Mouse (Mus musculus): ENCODE data around the gene Gmds.
A peak's percentile ranks its signal among the peaks of the same experiment; 100 is the strongest.

The Gmds gene

DNA sequence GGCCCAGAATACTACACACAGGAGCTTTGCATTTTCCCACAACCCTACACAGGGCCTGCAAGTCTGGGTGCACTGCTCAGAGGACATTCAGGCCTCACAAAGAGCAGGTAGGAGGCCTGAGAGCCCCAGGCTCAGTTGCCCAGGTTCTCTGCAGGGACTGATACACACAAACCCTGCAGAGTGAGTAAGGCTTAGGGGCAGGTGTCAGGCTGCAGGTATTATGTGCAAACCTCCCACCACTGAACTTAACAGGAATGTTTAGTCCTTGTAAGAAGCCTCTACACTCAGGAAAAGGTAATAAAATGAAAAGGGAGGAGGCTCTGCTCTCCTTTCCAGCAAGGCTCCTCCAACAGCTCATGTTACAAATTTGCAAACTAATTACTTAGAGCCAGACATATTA lies 313.7 kb downstream of the Gmds start:
- peak in 1 of 2 experiments; percentile 7 for DNase-seq

DNA sequence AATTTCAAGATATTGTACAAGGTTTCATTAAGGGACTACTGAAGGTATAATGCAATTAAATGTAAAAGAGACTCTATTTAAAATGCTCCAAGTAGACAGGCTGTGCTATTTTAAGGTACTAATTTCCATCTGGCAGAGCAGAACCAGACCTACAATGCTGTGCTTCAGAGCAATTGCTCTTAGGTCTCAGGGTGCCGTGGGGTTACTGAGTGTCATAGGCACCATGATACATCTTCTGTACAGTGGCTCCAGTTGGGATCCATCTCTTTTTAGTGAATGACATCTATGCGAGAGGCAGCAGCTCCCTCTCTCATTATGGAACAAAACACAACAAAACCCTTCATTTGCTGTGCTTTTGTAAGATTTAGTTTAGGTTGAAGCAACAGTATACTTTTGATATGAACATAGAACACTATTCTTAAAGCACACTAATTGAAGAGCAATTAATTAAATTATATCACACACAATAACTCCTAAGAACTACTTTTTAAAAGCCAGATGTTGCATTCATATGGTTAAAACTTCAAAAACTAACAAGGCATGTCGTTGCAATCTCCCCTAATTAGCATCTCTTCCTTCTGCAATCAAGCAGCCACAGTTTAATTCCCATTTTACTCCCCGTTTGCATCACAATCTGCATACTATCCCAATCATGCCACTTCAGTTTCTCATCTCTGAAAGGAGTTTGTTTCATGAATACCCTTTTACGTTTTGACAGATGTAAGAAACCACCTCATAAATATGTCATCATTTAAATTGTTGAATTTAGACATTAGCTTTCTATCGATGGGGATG lies 317.9 kb downstream of the Gmds start:
- no peak for DNase-seq

DNA sequence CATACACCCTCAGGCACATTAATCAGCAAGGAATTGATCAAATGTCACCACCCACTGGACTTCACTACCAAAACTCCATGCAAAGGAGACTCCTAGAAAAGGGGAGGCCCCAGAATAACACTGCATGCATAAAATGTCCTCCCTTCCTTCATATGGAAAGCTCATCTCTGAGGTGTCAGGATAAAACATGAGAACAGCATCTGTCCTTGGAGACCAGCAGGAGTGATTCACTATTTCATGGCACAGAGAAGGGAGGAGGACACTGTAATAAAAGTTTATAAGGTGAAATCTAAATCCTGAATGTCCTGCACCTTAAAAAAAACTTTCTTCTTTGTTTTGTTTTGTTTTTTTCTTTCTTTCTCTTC lies 319.3 kb downstream of the Gmds start:
- DNase-seq = no peak

DNA sequence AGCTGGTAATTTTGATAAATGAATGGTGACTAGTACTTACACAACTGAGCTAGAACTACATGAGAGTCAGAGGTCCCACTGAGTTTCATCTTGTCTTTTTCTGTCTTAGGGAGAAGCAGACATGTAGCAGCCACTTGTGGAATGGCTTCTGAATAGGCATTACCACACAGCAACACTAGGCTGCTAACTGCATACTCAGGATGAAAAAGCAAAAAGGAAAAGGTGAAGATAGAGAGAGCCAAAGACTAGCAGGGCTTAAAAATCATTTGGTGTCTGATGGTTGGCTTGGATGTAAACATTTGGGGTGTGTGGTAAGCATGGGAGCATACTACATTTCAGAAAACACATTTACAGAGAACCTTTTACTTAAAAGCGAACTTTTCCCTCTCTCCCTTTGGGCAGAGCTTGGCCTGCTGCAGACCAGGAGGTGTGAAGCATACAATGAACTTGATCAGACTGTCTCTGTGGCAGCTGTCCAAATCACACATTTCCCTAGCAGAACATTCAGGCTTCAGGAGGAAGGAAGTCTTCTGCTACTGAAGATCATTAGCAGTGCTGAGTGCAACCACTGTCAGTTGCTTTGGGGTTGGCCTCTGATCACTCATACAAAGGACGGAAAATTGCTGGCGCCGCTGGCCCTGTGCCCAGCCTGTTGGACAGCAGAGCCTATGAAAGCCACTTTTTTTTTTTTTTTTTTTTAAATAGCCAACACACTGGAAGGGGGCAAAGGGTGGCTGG lies 319.9 kb downstream of the Gmds start:
- DNase-seq = peak; percentile 93 to 95

DNA sequence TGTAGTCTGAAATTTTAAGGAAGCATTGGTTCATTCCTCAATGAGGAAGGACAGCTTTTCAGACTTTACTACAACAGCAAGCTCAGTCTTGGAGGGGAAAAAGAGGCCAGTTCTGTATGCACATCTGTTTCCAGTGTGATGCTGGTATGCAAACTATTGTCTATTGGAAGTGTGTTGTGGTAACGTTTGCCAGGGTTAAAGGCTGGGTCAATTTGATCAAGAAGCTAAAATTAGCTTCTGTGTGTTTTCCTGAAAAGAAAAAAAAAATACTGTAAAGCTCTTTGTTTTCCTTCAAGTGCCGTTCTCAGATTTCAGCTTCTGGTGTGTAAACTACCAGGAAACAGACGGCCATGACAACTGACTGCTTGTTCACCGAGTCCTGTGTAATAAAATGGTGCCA lies 329.7 kb downstream of the Gmds start:
- DNase-seq = no peak

DNA sequence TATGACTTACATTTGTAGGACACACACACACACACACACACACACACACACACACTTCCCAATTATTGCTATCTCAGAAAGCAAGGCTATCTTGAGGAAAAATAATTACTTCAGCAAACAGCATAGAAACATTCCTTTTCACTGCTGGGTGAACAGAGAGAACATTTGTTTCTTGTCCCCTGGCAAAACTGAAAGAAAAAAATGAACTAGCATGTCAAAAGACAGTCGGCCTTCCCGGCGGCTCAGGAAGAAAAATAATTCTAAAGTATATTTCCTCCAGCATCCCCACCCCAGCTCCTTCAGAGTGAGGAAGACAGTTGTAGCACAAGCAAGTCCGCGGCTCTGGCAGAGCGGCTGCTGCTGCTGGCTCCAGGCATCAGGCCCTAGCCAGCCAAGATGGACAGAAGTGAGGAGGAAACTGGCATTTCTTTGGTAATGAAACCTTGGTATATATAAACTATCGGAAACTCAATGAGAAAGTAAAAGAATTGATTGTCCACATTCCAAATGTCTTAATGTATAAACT lies 330.4 kb downstream of the Gmds start:
- DNase-seq = peak in 1 of 2 experiments; percentile 12

DNA sequence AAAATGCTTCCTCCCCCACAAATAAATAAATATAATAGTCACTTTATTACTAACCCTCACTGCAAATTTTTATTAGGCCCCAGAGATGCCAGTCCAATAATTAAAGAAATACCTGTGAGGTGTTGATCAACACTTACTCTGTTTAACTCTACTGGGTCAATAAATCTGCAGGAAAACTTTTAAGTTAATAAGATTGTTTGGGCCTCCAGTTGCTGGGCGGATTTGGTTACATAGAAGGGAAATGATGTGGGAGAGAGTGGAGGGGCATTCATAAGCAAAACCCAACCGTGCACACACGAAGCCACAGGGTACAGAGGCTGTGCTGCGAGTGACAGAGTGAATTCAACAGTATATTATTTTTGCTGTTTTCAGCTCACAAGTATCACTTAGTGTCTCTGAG lies 345.1 kb downstream of the Gmds start:
- no peak for DNase-seq

DNA sequence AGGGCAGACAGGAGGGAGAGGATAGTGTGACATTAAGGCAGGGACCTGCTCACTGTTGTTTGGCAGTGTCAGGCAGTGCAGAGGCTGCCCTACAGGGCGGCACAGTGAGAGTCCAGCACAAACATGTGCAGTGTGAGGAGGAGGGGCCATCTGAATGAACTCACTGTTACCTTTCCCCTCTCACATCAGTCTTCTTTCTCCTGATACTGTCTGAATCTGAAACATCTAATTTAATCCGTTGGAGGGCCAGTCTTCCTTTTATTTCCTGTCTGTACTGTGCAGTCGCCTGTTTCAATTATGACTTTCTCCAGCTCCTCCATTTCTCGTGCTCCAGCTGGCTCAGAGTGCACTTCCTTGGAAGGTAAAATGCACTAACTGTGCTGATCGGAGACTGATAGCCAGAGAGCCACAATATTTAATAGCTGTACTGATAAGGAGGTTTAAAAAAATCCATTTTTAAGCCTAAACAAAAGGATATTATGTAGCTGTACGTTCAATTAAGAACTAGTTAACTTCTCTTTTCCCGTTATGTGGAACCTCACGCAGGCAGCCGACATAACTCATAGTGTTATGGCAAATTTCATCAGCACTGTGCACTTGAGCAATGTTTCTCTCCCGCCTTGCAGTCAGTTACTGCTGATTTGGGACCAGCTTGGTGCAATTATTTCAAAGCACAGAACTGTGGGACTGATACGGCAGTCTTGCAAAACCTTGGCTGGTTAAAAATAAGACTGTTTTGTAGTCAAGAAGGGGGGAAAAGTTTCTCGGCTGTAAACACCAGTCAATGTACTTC lies 345.9 kb downstream of the Gmds start:
- no peak for DNase-seq

DNA sequence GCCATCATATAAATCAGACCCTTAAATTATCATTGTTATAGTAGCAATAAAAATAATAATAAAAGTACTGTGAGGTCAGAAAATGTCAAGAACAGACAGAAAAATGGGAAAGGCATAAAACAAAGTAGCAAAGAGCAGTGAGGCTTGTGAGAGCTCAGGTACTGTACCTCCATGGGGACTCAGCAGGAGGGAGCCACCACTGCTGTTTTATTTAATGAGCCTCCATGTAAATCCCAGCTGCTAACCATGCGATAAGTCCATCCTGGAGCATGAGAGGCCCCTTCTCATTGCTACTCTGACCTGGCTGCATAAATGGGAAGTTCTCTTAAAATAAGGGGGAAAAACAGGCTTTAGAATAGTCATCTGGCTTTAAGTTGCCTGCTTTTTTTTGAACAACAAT lies 357.3 kb downstream of the Gmds start:
- no peak for DNase-seq

DNA sequence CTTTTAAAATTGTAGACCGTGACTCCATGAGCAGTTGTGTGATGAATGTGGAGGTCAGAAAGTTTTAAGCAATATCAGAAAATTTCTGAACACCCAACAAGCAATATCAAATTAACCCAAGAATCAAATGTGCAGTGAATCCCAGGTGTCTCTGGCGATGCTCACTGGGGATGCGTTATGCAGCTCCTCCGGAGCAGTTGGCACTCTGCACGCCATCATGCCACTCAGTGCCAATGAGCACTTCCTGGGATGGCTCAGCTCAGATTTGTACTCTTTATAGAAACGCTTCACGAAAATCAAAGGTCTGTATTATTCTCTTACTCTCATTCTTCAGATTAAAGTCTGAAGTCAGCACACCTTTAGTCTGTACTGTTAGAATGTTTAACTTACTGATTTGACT lies 360.4 kb downstream of the Gmds start:
- no peak for DNase-seq

DNA sequence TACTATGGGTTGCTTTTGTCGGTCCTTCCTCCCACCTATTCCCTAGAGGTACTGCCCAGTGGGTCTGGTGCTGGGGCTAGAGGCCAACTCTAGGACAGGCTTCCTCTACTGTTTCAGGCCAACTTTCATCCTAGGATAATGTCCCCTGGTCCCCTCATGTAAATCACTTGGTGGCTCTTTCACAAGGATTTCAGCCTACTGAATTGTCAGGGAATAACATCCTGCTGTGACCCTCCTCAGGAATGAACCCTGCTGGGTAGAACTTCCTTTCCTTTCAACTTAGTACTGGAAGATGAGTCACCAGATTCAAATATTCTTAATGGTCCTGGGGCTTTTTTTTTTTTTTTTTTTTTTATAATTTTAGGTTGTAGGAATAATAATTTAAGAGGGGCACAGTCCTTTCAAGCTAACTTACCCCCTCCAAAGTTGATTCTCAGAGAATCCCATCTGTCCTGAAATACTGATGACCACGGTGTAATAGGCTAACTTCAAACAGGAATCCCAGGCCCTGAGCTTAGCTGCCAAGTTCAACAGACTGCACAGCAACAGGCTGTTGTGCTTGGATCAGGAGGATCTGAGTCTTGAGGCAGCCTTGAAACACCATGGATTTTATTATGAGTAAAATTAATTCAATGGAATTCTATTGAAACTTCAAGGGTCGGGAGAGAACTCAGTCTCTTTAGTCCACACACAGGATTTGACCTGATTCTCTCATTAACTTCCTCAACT lies 363.6 kb downstream of the Gmds start:
- no peak for DNase-seq

DNA sequence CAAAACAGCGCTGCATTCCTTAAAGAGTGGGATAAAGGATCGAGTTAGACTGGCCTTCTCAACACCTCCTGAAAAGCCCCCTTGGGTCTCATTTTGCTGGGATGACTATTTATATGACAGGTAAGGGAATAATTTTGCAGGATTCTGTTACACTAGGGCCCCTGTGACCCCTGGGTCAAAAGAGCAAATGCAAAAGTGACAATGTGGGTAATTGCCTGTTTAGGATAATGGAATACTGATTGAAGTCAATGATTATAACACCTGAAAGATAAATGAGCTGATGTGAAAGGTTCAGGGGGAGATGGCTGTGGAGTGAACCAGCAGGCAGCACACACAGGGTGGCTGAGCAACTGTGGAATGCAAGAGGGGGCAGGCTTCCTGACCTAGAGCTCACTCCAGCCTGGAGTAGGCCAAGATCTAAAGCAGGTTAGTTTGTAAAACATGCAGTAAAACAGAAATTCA lies 367.5 kb downstream of the Gmds start:
- no peak for DNase-seq

DNA sequence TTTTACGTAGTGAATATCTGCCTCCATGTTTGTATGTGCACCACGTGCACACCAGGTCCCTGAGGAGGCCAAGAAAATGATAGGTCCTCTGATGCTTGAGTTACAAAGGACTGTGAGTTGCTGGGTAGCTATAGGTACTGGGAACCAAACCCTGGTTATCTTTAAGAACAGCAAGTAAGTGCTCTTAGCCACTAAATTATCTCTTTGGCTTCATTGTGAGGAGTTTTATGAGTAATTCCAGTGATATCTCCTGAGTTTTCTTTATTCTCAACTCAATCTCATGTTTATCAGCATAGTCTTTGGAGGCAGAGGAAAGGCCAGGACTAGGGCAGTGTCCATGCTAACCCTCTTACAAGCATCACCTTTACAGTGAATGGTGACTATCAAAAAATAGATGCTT lies 370.3 kb downstream of the Gmds start:
- no peak for DNase-seq

DNA sequence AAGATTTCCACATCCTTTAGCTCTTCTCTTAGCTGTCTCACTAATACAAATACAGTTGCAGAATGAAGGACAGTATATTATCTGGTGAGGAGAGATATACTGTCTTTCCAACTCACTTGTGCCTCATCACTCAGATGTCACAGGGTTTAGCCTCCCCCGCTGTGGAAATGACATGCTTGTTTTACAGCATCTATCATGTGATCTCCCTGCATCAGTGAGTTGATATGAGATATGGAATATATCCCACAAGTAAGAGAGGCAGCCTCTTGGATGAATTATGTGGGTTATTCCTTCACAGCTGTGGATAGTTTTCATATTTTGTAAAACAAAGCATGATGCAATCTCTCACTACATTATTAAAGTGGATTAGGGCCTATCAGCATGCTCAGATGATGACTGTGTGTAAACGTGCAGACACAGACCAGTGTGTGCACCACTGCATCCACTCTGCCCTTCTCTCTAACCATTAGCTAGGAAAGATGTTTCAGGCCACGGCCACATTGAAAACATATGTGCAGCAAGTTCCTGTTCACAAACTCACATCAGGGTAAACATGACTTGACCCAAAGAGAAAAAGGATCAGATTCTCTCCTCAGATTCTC lies 371.5 kb downstream of the Gmds start:
- DNase-seq = no peak

DNA sequence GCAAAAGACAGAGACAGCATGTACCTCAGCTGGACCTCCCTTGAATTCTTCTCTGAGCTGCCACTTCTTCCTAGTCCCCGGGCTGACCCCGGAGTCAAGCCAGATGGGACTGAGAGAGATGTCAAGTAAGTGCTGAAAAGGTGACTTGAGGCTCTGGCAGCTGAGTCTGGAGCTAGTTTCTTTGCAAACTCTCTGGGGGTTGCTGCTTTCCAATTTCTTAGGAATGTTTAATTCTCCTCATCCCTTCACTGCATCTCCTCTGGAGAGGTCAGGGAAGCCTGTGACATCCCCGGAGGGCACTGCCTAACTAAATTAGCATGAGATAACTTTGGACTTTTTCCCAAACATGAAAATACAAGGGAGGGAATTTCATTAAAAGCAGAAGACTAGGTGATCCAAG lies 378.0 kb downstream of the Gmds start:
- no peak for DNase-seq

DNA sequence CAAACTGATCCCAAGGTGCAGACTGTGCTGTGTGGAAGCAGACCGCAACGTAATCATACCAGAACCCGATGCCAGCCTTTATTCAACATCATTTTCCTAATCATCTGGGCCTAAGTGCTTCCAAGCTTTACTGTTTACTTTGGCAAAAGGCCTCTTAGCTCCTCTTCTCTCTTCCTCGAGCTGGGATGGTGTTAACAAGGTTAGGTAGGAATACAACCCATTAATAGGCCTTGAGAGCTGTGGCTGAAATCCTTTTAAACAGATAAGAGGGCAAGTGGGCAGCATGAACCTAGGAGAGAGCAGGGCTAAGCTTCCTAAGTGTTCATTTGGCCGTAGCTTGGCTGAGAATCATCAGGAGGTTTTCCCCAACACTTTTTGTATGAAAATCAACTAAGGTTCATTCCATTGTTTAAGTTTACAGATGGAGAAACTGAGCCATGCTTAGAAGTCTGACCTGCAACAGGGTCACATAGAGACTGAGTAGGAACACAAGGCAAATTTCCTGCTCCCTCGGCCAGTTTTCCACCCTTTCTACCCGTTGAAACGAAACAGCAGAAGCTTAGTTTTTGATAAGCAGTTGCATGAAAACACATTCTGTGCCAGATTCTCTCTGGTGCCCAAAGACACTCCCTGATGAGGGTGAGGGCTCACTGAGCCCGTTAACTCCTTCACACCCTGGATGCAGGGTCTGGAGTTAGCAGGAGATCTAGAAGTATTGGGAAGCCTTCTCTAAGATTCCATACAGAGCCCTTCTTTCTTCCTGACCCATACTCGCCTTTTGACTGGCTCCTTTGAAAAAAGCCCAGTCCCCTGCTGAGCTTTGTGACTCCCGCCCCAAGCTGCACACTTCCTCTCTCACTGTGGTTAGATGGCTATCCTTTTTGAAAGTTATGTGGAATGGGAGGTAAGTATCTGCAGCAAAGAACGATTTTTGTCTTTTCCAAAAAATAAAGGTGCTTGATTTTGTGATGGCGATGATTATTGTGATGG lies 379.9 kb downstream of the Gmds start:
- no peak for DNase-seq

DNA sequence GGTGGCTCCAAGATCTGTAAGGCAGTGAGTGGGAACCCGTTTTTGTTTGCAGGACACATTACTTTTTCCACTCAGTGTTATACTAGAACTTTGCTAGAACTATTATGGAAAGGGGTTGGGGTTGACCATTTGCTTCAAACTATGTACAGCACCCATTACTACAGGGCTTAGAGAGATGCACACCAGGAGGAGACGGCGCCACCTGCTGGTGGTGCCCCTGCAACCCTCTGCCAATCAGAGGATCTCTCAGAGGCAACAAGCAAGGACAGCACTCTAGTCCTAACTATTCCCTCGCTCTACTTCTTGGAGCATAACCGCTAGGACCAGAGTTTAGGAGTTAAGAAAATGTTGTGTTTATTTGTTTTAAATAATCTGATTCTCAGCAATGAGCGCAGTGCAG lies 382.0 kb downstream of the Gmds start:
- DNase-seq = peak; percentile 60 to 88

DNA sequence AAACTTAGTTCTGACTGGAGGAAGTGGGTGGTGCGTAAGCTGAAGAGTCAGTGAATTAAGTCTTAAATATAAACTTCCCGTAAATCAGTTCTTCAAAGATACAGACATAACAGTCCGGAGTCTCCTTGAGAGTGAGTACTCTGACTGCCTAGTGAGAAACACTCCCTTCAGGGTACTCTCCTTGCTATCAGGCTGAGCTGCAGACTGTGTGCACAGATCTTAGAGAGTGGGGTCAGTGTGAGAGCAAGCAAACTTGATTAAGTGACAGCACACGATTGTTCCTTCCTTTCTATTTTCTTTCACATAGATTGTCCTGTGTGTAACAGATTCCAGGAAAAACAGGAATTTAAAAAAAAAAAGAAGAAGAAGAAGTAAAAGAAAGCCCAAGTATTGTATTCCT lies 382.4 kb downstream of the Gmds start:
- no peak for DNase-seq

DNA sequence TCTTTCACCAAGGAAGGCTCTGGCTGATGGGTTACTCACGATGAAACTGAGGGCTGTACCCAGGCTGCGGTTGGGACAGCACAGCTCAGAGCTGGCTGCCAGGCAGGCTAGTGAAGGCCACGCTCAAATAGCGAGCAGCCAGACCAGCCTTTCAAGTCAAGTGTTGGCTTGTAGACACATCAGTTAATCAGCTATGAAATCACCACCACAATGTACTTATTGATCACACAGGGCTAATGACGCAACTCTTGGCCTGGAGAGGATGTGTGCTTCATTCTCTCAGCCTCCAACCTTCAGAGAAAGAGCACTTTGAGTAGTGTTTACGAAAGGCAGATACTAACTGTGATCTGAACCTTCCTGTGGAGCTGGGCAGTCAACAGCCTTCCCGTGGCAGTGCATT lies 383.4 kb downstream of the Gmds start:
- DNase-seq = no peak

DNA sequence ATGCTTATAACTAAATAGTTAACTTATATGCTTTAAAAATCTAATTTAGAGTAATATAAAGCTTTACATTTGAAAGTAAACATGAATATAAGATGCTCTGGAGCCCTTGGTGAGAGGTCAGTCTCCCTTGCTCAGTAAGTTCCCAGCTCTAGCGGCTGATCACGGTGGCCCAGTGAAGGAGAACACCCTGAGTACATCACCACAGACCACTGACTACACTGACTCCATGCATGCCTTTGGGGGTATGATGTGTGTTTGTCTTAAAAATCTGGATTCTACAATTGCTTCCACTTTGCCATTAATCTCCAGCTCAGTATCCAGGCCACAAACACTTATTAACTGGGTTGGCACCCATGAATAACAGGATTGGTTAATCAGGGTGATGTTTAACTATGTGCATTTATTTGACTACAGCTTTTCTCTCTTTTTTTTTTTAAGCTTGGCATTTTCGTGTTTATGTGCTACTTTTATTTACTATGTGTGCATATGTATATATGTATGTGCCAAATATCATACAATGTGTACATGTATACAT lies 393.8 kb downstream of the Gmds start:
- peak in 1 of 2 experiments; percentile 14 for DNase-seq

Measured in kidney, postnatal 36 days (tissue).